Mouse (Mus musculus) layer of hippocampus, adult 9-10 months (tissue): ENCODE measurements around the gene Gpr27.

ENCODE experiments used
- DNase-seq: peaks from one replicate; pipeline ENCODE4 v3.0.0; 2022; ENCODE audit warnings: low spot score

The Gpr27 gene

DNA sequence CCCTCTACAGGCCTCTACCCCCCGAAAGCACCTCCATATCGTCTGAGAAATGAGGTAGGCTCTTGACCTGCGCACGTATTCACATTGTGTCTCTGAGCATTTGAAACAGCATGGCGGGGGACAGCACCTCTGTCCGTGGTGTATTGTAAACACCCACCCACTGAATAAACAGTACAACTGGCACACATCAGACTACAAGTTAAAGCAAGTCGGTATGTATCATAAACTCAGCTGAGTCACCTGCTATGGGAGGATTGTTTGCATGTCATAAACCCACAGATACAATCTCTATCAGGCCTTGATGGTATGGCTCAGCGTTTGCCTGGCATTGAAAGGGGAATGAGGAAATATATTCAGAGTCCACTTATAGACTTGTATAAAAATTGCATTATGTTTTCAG is 15.2 kb upstream of the Gpr27 start:
- DNase-seq = no peak

DNA sequence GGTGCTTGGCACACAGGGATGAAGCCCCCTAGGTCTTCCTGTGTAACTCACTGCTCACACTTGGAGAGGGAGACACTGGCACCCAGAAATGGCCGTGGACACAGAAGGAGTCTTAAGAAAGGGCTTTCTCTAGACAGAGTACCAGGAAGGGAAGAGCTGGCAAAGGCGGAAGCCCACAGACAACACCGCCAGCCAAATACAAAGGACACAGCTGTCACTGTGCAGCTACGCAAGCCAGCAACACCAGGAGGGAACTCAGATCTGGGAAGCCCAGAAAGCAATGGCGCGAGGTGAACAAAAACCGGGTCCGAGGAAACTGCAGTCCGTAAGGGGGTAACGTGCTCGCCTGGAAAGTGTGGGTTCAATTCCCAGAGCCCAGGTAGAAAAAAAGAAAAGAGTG is 14.4 kb upstream of the Gpr27 start:
- no peak for DNase-seq

GRCm38 (mm10) chr6:99683974-99684373 is 8.5 kb upstream of the Gpr27 start:
- DNase-seq = no peak

GRCm38 (mm10) chr6:99684899-99685298 is 7.6 kb upstream of the Gpr27 start:
- DNase-seq = no peak

DNA sequence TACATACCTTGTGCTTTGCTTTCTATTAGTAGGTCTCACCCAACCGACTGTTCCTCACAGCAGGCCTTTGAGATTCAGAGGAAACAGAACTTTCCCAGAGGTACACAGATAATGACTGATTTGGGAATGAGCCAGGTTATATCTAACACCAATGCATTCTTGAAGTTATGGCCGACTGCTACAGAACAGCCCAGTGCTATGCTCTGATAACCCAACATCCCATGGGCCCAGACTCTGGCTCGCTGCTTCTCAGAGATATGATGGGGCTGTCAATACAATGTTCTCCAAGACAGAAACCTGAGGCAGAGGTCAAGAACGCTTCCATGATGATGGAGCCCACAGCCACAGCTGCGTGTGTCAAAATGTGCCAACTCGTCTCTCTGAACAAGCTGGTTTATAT is 4.0 kb upstream of the Gpr27 start:
- DNase-seq = no peak

- DNase-seq = no peak
Observed at GRCm38 (mm10) chr6:99691666-99692205, 743 bp upstream of the Gpr27 start.

- no peak for DNase-seq
Observed at GRCm38 (mm10) chr6:99692916-99693841, 700 bp downstream of the Gpr27 start.

- no peak for DNase-seq
Observed at GRCm38 (mm10) chr6:99700484-99700883, 8.0 kb downstream of the Gpr27 start.

DNA sequence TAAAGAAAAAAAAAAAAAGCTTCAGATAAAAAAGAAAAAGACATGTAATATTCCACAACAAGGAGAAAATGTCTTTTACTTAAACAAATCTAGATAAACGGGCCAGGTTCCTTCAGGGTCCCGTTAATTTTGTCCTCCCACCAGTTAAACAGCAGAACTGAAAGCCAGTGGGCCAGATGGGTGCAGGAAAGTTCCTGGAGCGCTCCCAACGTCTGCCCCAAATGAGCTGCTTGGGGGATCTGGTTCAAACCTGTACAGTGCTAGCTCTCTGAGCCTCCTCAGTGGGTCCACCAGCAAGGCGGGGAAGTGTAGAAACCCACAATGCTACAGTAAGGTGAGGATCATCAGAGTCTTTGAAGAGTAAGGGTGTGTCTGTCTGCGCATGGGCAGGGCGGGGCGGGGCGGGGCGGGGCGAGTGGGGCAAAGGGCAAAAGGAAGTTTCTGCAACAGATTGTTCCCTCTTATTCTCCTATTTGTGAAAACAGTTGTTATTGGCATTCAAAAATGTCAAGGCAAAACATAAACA is 19.2 kb downstream of the Gpr27 start:
- no peak for DNase-seq

GRCm38 (mm10) chr6:99713256-99713655 is 20.8 kb downstream of the Gpr27 start:
- DNase-seq = no peak

DNA sequence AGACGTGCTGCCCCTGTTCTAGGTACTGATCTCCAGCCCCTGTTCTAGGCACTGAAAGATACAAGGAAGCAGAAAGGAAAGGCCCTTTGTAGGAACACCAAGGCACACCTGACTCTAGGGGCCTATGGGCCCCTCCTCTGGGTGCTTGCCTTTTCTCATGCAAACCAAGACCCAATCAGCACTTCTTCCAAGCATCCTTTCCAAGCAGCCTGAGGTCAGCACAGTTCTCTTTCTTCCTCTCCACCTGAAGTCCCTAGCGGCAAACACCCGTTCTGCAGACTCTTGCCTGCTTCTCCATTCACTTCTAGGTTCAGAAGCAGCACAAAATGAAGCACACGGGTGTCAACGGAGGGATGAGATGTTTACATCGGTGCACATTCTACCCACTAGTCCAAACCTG is 22.7 kb downstream of the Gpr27 start:
- no peak for DNase-seq

GRCm38 (mm10) chr6:99715913-99716312 is 23.4 kb downstream of the Gpr27 start:
- no peak for DNase-seq

GRCm38 (mm10) chr6:99721032-99721431 is 28.6 kb downstream of the Gpr27 start:
- no peak for DNase-seq

DNA sequence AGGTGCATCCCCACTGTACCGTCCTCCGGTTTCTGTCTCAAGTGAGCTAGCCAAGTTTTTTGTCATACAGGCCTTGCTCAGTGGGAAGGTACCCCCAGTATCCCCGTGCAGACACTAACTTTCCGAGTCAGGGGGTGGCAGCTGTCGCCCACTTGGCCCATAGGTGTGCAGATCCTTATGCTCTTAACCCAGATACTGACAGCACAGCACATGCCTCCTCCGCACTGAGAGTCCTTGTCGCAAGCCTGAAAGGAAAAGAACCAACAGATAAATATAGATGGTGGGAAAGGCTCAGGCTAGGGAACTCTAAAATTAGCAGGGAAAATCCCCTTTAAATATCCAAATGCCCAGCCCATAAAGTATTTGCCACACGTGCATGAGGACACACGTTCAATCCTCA is 29.9 kb downstream of the Gpr27 start:
- no peak for DNase-seq

DNA sequence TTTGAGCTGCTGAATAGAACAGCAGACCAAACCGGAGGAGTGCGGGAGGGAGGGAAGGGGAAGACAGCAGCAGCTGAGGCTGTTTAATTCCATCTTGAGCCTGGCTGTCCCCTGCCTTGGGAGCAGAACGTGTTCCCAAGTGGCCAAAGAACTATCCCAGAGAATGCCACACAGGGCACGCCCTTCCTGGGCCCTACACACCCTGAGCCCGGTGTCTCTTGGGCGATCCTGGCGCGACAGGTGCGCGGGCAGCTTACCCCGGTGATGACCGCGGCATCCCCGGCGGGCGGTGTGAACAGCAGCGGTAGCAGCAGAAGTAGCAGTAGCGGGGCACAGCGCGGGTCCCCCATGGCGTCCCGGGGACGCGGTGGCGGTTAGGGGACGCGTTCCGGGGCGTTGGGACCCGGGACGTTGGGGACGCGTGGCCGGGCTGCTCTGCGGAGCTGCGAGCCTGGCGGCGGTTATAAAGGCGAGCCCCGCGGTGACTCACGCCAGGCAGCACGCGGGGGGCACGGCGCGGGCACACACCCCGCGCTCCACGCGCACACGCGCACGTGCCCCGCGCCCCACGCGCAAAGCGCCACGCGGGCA is 33.6 kb downstream of the Gpr27 start, which contains the start of gene Prok2:
Gene Prok2, minus strand, starts transcription at position 422 of the 591 bp plus-strand sequence.
- DNase-seq = no peak

DNA sequence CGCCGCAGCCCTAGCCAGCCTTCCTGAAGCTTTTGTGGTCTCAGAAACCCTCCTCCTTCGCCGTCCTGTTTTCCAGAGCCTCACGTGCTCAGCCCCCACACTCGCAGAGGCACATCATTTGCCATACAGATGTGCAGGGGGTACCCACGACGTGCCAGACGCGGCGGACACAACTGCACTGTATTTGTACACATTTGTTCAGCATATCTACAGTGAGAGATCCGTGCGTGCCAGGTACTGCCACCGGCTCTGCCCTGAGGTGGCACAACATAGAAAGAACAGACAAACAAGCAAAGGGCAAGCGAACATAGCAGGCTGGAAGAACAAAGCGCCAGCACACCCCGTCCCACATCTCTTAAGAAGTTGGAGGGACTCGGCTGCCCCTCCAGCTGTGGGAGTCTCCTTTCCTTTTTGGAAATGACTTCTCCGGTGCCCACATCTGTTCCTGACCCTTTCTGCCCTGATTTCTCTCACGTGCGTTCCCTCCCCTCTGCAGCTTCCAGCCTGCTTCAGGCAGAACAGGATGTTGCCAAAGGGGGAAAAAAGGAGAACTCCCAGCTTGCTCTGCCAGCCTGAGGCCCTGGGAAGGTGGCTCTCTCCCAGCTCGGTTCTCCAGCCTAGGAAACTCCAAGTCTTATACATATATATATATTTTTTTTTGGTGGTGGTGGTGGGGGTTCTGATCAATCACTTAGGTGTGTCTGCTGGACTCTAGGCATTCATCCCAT is 34.3 kb downstream of the Gpr27 start:
- DNase-seq = no peak

GRCm38 (mm10) chr6:99729853-99730252 is 37.4 kb downstream of the Gpr27 start:
- no peak for DNase-seq

DNA sequence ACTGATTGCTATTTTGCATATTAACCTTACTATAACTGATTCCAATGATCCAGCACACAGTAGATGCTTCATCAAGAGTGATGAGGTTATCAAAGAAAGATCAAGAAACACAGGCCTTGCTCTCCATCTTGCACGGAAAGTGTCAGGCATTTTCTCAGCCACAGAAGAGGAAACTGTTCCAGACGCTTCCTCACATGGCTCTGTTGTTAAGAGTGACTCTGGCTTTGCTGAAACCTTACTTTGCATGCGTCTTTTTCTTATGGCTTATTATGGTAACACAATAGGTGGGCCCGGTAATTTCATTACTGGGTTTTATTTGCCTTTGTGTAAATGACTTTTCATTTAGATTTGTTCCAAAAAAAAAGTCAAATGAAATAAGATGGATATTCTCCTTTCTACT is 39.4 kb downstream of the Gpr27 start:
- no peak for DNase-seq

GRCm38 (mm10) chr6:99732673-99733072 is 40.2 kb downstream of the Gpr27 start:
- DNase-seq = no peak

DNA sequence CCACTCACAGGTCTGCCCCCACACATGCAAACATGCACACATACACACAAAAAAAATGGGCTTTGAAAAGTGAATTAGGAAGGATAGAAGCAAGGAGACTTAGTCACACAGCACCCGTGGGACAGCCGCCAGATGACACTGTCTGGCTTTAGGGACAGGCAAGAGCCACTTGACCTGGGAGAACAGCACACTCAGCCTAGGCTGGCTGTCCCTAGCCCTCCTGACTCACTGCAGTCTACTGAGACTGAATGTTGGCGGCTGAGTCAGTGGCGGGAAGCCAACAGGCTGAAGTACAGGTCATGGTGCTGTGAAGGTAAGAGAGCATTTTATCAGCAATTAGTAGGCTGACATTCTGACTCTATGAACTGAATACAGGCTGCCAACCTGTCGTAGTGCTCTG is 42.2 kb downstream of the Gpr27 start:
- no peak for DNase-seq

DNA sequence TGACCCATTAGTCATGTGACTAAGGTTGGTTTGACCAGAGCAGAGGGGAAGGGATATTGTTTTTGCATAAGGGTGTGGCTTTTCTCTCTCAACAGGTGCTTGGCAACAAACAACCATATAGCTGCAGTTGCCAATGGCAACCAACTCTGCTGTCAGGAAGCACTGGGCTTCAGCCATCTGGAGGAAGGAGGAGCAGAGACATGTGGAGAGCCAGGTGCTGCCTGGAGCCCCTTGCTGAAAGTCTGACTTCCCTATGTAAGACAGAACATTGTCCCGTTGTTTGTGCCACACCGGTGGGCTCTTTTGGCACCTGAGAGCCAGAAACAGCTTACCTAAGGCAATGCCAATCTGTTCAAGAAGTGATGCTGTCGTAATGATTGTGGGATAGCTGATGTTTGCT is 50.4 kb downstream of the Gpr27 start:
- no peak for DNase-seq
